Mouse (Mus musculus): ENCODE measurements around the gene Apol7b.

- no peak for TF ChIP-seq CTCF (IDR thresholded peaks at IDR 0.05)
- TF ChIP-seq EP300 (IDR thresholded peaks at IDR 0.05): no peak
These were observed 62.8 kb downstream of the Apol7b start for GRCm38 (mm10) chr15:77384340-77385030.
